Mouse (Mus musculus) testis, adult 2 months (tissue): ENCODE results near the gene Rdh7. TPM values are rescaled to one million over a fixed set of nuclear protein-coding genes. Genes with fewer than 3 reads are reported as not detected.
"Not testable (repeated sequence)": the region's sequence is repeated elsewhere in the genome, so short reads cannot be mapped to it uniquely, and the experiment has no call there.

Experiments used
- H3K27ac ChIP-seq: fragments of 200-500 bp; 2 replicates; pipeline ENCODE4 v1.5.1; 2012; ENCODE audit warnings: low read depth, low read length; ENCODE audit not compliant: control insufficient read depth, insufficient read depth
- H3K27me3 ChIP-seq: fragments of 200-500 bp; 2 replicates; pipeline ENCODE4 v1.6.1; 2012; ENCODE audit warnings: mild to moderate bottlenecking, low read length, moderate library complexity; ENCODE audit not compliant: control insufficient read depth, insufficient read depth
- H3K36me3 ChIP-seq: fragments of 200-500 bp; 2 replicates; pipeline ENCODE4 v1.6.1; 2012; ENCODE audit warnings: mild to moderate bottlenecking, low read length; ENCODE audit not compliant: control insufficient read depth, insufficient read depth
- H3K4me1 ChIP-seq: fragments of 200-500 bp; 2 replicates; pipeline ENCODE4 v1.6.1; 2012; ENCODE audit warnings: low read length; ENCODE audit not compliant: control insufficient read depth, insufficient read depth
- H3K4me3 ChIP-seq: fragments of 200-500 bp; 2 replicates; pipeline ENCODE4 v1.5.1; 2012; ENCODE audit warnings: low read depth, mild to moderate bottlenecking, low read length, moderate library complexity, mixed read lengths; ENCODE audit not compliant: control insufficient read depth
- CTCF ChIP-seq: fragments of 200-500 bp; IDR thresholded peaks from 2 replicates; pipeline ENCODE4 v1.5.1; 2012; ENCODE audit warnings: low read depth, mild to moderate bottlenecking, inconsistent platforms, low read length, moderate library complexity; ENCODE audit not compliant: control insufficient read depth, insufficient read depth, insufficient replicate concordance
- POLR2A ChIP-seq: fragments of 200-500 bp; IDR thresholded peaks from 2 replicates; pipeline ENCODE4 v1.6.1; 2012; ENCODE audit warnings: low read depth, mild to moderate bottlenecking, inconsistent platforms, low read length, moderate library complexity; ENCODE audit not compliant: control insufficient read depth
- polyA plus RNA-seq: library from polyadenylated mRNA; depleted of rRNA; stranded (reverse); fragments of >200 nt; gene quantifications from 2 replicates; pipeline ENCODE4 v1.2.3, GENCODE M21; 2012

The Rdh7 gene
- polyA plus RNA-seq, 1 experiment: not detected

GRCm38 (mm10) chr10:127923024-127923423 is 34.4 kb upstream of the Rdh7 start:
- TF ChIP-seq POLR2A: no peak
- no peak for TF ChIP-seq CTCF
- H3K27me3 ChIP-seq: no peaks in the 10 kb centered on the region
- H3K36me3 ChIP-seq: no peaks in the 10 kb centered on the region
- H3K4me3 ChIP-seq: no peak overlapping the region
- H3K4me1 ChIP-seq: no peaks in the 10 kb centered on the region
- no peak overlapping the region for H3K27ac ChIP-seq

GRCm38 (mm10) chr10:127922241-127922640 is 33.6 kb upstream of the Rdh7 start:
- H3K27ac ChIP-seq: no peak overlapping the region
- TF ChIP-seq POLR2A: no peak
- no peak for TF ChIP-seq CTCF
- H3K27me3 ChIP-seq: no peaks in the 10 kb centered on the region
- no peak overlapping the region for H3K4me3 ChIP-seq
- no peaks in the 10 kb centered on the region for H3K36me3 ChIP-seq
- H3K4me1 ChIP-seq: no peaks in the 10 kb centered on the region

GRCm38 (mm10) chr10:127917651-127918050 is 29.0 kb upstream of the Rdh7 start:
- TF ChIP-seq CTCF (no peak), POLR2A (no peak)

GRCm38 (mm10) chr10:127917183-127917582 is 28.6 kb upstream of the Rdh7 start:
- not testable (repeated sequence) for H3K27me3 ChIP-seq, H3K4me1 ChIP-seq, H3K36me3 ChIP-seq, H3K27ac ChIP-seq, H3K4me3 ChIP-seq

More at GRCm38 (mm10) chr10:127917651-127918050, 29.0 kb upstream of the Rdh7 start:
- no peaks in the 10 kb centered on the region for H3K36me3 ChIP-seq
- H3K4me1 ChIP-seq: no peaks in the 10 kb centered on the region; the same call in 1 of the 2 replicates
- no peak overlapping the region for H3K27ac ChIP-seq
- H3K4me3 ChIP-seq: no peak overlapping the region
- H3K27me3 ChIP-seq: no peaks in the 10 kb centered on the region

GRCm38 (mm10) chr10:127915578-127915977 is 27.0 kb upstream of the Rdh7 start:
- Histone ChIP-seq H3K4me1 (no peaks in the 10 kb centered on the region; the same call in 1 of the 2 replicates), H3K27me3 (no peaks in the 10 kb centered on the region), H3K36me3 (no peaks in the 10 kb centered on the region), H3K27ac (no peak overlapping the region), H3K4me3 (no peak overlapping the region)
- no peak for TF ChIP-seq POLR2A
- TF ChIP-seq CTCF: no peak

DNA sequence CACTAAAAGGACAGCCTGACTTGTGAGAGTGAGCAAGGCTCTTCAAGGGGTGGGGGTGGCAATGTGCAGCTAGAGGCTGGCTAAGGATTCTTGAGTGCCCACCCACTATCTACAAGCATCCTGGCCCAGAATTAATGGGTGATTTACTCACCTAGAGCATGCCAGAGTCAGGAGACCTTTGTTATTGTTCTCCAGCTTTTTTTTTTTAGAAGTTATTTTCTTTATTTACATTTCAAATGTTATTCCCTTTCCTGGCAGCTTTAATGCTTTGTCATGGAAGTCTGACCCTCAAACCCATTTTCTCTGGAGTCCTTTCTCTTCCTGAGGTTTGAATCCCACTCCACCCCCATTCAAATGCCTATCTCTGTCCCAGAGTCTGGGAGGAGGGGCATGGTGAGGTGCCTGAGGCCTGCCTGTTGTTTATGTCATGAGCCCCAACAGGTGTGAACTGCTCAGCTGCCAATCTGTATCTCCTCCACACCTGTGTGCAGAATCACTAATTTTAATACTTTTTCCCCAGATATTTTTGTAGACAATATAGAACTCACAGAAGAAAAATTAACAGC is 18.9 kb upstream of the Rdh7 start:
- H3K27ac ChIP-seq: no peak overlapping the region
- no peaks in the 10 kb centered on the region for H3K27me3 ChIP-seq
- no peak overlapping the region for H3K4me3 ChIP-seq
- no peaks in the 10 kb centered on the region for H3K36me3 ChIP-seq
- peaks cover 5% of the 10 kb centered on the region for H3K4me1 ChIP-seq
- TF ChIP-seq CTCF: no peak
- TF ChIP-seq POLR2A: no peak

DNA sequence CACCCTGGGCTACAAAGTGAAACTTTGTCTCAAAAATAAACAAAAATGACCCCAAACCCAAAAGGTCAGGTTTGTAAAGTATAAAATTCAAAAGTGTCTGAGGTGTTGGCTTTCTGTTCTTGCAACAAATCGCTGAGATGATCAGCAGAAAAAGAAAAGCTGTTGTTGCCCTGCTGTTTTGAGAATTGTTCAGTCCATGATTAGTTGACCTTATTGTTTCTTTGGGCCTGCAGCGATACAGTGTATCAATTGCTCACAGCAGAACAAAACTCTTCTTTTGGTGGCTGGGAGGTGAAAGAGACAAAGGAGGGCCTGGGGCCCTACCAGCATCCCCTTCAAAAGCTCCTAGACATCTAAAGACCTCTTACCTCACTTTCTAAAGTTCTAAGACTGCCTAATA is 17.5 kb upstream of the Rdh7 start:
- TF ChIP-seq CTCF: no peak
- TF ChIP-seq POLR2A: no peak
- H3K27ac ChIP-seq: 0 out of 2 replicates have a peak overlapping the region, but pooled peaks have one; percentile 17
- no peaks in the 10 kb centered on the region for H3K27me3 ChIP-seq
- H3K4me1 ChIP-seq: peaks cover 5% of the 10 kb centered on the region
- no peak overlapping the region for H3K4me3 ChIP-seq
- H3K36me3 ChIP-seq: no peaks in the 10 kb centered on the region

- Histone ChIP-seq H3K4me1 (peaks cover 5% of the 10 kb centered on the region), H3K27me3 (no peaks in the 10 kb centered on the region), H3K27ac (peak overlapping the region; percentile 16; the same call in 1 of the 2 replicates), H3K4me3 (peak overlapping the region; percentile 7), H3K36me3 (no peaks in the 10 kb centered on the region)
- TF ChIP-seq CTCF: no peak
- TF ChIP-seq POLR2A: no peak
These were observed 16.3 kb upstream of the Rdh7 start for GRCm38 (mm10) chr10:127904718-127905446.
